Mouse (Mus musculus) right cerebral cortex, adult 18-20 months (tissue): ENCODE results near the gene Ttf2.
A peak's percentile ranks its signal among the peaks of the same experiment; 100 is the strongest.

Experiments
- DNase-seq: peaks from one replicate; pipeline ENCODE4 v3.0.0; 2022; ENCODE audit warnings: mixed read lengths

The Ttf2 gene

GRCm38 (mm10) chr3:100963849-100964542, 5.5 kb downstream of the Ttf2 start:
- peak; percentile 50 for DNase-seq

DNA sequence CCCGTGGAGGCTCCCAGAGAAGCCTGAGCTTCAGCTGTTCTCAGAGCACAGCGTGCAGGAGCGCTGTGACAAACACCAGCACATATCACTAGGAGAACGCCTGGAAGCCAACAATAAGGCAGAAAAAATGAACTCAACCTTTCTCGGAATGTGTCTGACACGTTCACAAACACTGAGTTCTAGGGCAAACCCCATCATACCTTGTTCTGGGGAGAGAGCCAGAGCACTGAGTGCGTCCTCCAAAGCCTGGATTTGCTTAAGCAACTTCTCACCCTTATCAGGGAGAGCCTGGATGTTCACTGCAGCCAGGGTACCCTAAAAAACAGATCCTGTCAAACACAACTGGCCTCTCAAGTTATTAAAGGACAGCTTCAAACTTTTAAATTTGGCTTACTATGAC, 8.0 kb downstream of the Ttf2 start:
- DNase-seq = no peak

- no peak for DNase-seq
Measured at GRCm38 (mm10) chr3:100961007-100961406, 8.5 kb downstream of the Ttf2 start.

- DNase-seq = no peak
Measured at GRCm38 (mm10) chr3:100954616-100955015, 14.8 kb downstream of the Ttf2 start.

GRCm38 (mm10) chr3:100951531-100951930, 17.9 kb downstream of the Ttf2 start:
- no peak for DNase-seq

DNA sequence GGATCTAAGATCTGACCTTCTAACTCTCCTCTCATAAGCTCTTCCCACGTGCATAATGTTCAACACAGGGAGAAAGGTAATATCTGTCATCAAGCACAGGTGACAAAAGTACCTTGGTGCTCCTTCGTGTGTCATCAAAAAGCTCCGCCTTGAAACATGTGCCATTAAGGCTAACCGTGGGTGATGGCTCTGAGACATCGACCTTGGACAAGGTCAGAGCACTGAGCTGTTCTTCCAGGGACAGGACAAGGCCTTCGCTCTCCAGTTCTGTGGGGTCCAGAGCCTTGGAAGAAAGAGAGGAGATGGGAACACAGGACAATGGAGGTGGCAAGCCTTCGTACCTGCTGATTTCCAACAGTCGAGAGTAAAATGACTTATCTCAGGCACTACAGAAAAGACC, 22.2 kb downstream of the Ttf2 start:
- no peak for DNase-seq

- DNase-seq = no peak
Measured at GRCm38 (mm10) chr3:100940496-100941037, 28.9 kb downstream of the Ttf2 start.

GRCm38 (mm10) chr3:100938211-100938610, 31.3 kb downstream of the Ttf2 start:
- DNase-seq = no peak

- DNase-seq = no peak
Measured at GRCm38 (mm10) chr3:100936201-100936600, 33.3 kb downstream of the Ttf2 start.

DNA sequence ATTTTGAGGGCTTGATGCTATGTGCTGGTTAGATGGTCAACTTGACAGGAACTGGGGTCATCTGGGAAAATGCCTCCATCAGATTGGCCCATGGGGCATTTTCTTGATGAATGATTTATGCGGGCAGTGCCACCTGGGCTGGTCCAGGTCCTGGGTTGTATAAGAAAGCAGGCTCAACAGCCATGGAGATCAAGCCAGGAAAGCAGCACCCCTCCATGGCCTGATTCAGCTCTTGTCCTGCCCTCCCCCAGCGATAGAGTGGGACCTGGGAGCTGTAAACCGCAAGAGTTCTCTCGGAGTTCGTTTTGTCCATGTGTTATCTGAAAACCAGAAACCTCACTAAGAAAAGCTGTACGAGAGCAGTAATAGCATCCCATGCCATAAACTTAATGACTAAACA, 33.9 kb downstream of the Ttf2 start:
- no peak for DNase-seq

- DNase-seq = no peak
Measured at GRCm38 (mm10) chr3:100932077-100932944, 37.2 kb downstream of the Ttf2 start.

GRCm38 (mm10) chr3:100931332-100932076, 38.0 kb downstream of the Ttf2 start:
- DNase-seq = no peak

- no peak for DNase-seq
Measured at GRCm38 (mm10) chr3:100925176-100925575, 44.3 kb downstream of the Ttf2 start.

DNA sequence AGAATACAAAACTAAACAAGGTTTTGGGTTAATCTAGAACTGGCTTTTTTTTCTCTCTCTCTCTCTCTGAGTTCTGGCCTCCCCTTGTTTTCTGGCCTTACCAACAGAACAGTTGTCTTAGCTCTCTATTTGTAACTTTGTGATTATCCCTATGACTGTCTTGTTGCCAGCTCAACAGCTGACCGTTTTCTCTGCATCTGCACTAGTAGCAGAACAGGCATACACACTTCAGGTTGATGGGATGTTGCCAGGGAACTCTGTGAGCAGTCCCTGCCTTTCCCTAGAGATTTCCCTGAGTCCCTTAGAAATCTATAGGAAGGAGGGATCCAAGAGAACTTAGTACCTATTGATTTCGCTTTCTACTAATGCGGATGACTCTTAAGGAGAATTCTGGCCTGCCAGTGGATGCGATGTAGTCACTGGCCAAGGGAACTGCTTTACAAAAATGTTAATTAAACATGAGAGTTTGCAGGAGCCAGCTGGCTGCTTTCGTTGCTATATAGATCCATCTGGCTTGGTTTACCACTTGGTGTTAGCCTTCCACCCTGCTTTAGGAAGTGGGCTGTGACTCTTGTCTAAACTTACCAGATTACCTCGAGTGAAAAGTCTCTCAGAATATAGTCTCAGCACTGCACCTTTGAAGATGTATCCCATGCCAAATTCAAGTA, 45.3 kb downstream of the Ttf2 start:
- no peak for DNase-seq

DNA sequence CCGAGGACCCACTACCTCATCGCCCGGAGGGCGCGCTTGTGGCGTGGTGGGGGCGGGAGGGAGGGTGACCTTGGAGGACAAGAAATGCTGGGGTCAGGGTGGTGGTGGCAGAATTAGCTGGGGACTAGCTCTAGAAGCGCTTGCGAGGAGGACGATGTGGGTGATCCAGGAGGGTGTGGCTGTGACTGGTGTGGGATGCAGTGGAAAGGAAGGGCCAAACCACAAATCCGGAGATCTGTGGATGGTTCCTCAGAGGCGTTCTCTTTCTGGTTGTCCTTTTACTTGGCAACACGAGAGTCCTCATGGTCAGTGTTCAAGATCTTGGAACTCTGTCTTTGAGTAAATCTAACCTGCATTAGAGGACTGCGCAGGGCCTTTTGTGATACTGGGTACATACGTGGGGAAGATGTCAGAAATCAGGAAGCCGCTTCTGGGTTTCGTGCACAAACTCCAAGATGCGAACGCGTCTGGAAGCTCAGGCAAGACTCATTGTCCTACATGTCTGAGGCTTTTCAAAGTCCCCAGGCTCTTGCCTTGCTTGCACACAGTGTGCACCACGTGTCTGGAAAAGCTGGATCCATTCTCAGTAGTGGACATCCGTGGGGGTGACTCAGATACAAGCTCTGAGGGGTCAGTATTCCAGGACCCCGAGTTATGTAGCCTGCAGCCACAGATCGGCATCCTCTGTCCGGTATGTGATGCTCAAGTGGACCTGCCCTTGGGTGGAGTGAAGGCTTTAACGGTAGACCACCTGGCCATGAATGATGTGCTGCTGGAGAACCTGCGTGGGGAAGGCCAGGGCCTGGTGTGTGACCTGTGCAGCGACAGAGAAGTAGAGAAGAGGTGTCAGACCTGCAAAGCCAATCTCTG, 46.7 kb downstream of the Ttf2 start:
- DNase-seq = no peak

DNA sequence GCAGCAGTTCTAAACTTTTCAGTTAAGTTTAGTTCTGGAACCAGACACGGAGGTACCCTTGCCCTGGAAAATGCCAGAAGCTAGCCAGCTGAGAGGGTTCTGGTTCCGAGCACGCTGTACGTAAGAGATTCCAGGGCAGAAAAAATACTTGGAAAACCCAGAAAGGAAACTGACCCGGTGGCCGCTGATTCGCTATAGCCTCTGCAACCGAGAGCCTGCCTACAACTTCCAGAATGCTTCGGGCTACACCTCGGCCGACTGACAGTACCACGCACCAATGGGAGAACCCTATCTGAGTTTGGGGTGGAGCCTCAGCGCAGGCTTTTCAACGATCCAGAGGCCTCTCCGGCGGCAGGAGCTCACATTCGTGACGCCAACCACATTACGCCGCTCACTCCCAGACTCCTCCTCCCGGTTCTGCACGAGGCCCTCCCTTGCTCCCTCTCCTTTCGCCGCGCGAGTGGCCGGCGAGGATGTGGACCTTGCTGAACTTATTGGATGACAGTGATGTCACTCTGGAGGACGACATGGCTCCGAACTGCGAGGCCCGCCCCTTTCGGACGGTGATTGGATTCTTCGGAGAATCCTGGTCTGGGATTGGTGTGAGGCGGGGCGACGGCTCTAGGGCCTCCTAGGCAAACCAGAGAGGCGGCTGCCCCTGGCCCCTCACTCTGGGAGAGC, 47.5 kb downstream of the Ttf2 start, which contains the start of gene Trim45:
Gene Trim45, plus strand, starts transcription at position 378 of the 681 bp plus-strand sequence.
- peak; percentile 100 for DNase-seq

GRCm38 (mm10) chr3:100920611-100921140, 48.8 kb downstream of the Ttf2 start:
- no peak for DNase-seq

DNA sequence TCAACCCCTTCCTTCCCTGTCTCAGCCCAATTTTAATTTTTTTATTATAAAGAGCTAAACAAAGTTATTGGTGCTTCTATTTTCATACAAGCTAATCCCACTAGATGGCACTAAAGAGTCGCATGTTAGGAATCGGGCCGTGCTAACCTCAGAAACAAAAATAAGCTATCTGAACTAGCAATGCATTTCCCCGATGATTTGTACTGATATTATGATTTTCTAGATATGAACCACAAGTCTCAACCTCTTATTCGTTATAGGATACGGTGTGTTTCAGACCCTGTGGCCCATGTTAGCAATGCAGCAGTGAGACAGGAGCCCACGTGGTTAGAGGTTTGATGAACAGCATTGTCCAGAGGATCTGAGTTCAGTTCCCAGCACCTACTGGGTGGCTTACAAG, 52.6 kb downstream of the Ttf2 start:
- DNase-seq = no peak

- DNase-seq = no peak
Measured at GRCm38 (mm10) chr3:100911498-100912213, 57.8 kb downstream of the Ttf2 start.

DNA sequence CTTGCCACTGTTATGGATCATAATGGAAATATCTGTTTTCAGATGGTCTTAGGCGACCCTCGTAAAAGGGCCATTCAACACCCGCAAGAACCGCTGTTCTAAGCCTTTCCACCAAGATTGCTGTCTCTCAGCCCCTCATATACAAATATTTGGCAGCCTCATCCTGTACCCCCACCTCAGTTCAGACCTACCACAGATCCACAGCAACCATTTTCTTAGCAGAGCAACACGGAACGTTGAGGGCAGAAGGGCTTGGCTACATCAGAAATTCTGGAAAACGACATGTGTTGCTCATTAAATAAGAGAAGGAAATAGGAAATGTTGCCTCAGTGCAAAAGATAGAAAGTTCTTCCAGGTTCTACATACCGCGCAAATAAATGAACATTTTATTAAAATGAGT, 58.4 kb downstream of the Ttf2 start:
- DNase-seq = no peak
